Mouse (Mus musculus) right cerebral cortex, postnatal 10 days (tissue): ENCODE measurements around the gene Camta1.

Experiments used
- DNase-seq, 2 experiments: peaks; one replicate each; pipeline ENCODE4 v3.0.0; 2021; ENCODE audit warnings: low spot score in 2 of 2

Camta1 gene

GRCm38 (mm10) chr4:151118883-151119282, 742.8 kb downstream of the Camta1 start:
- DNase-seq: no peak

DNA sequence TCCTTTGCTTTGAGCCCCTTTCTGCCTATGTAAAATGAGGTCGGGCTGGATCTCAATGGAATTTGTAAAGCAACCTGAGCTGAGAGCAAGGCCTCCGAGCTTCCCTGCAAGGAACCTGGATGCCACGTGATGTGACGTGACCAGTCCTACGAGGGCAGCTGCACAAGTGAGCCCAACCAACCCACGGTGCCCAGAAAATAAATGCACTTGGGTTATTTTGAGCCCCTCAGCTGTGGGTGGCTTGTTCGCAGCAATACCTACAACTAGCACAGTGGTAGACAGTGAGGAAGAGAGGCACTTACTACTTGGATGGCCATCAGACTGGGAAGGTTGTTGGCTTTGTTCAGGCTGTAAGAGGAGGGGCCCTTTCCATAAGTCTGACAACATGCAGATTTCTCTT, 747.1 kb downstream of the Camta1 start:
- no peak for DNase-seq

DNA sequence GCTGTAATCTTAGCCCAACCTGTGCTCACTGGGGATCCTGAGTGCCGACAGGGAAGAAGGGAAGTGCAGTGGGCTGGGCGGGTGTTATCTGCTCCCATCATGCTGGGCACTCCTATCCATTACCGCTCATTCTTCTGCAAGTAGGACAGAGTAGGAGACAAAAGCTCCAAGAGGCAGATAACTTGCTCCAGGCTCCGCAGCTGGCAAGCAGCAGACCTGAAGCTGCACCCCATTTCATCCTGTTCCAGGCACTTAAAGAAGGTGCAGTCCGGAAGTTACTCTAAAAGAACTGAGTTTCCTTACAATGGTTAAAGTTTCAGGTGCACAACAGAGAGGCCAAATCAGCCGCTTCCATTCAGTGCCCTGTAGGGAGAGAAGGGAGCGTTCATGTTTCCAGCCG, 750.5 kb downstream of the Camta1 start:
- no peak for DNase-seq

- DNase-seq: no peak
Observed at GRCm38 (mm10) chr4:151108834-151109241, 752.8 kb downstream of the Camta1 start.

GRCm38 (mm10) chr4:151108028-151108771, 753.5 kb downstream of the Camta1 start:
- DNase-seq: peak; percentile 95

GRCm38 (mm10) chr4:151107131-151108001, 754.3 kb downstream of the Camta1 start:
- DNase-seq: peak; percentile 81 to 87

DNA sequence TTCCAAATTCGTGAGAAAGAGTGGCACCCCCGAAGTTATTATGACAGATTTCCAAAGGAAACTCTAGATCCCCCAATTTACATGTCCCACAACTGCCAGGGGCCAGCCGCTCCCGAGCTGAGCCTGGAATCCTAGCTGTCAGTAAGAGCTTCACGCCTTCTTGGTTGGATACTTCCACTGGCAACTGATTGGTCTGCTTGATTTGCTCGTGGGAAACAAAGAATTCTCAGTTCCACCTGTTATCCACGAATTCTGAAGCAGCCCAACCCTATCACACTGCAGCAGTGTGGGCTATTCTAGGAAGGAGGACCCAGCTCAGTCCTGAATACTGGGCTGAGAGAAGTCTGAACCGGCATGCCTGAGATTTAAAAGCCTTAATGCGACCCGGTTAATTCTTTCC, 755.2 kb downstream of the Camta1 start:
- no peak for DNase-seq

DNA sequence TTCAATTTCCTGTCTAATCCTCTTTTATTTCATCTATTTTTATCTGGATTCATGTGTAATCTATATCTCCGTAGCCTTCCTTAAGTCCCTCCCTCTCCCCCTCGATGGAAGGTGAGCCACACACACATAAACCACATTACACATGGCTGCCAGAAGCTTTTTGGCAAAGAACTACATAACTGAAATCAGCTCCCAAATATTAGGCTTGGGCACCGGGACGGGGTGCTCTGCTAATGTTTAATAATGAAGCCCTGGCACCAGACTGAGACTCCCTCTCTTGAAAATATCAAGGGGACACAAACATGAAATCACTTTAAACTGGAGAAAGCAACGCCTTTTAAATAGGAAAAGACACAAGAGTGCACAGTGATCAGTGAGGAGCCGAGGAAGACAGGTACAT, 755.8 kb downstream of the Camta1 start:
- DNase-seq: no peak

- DNase-seq: no peak
Observed at GRCm38 (mm10) chr4:151104147-151104546, 757.5 kb downstream of the Camta1 start.

GRCm38 (mm10) chr4:151103646-151104045, 758.0 kb downstream of the Camta1 start:
- peak in 1 of 2 experiments; percentile 63 for DNase-seq

GRCm38 (mm10) chr4:151097104-151097438, 764.6 kb downstream of the Camta1 start:
- DNase-seq: no peak

DNA sequence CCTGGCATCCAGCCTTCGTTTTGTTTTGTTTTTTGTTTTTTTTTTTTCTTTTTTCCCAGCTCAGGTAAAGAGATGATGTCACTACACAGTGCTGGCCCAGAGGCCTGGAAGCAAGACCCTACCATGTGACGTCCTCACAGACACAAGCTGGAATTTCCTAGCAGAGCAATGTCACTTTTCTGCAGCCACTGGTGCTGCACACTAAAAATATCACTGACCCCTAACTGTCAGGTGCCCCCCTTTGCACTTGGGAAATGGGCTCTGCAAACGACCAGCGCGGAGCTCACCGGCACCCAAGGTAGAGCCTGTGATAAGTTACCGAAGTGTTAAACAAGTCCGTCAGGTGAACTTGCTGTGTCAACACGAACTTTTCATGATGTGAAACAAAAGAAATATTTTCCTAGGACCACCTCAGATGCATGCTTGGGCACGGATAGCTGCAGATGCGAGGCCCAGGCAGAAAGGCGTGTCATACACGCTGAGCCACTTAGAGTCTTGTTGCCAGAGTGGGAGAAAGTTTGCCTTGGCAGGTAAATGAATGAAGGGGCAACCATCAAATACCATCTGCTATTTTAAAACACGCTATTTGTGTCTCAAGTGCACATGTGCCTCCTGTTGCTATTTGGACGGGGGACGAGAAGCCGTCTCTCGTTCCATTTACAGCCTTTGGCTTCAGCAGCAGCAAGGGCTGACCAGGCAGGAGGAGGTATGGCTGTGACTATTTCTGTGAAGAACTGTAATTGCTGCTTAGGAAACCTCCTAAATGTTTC, 765.2 kb downstream of the Camta1 start:
- no peak for DNase-seq

GRCm38 (mm10) chr4:151095207-151095606, 766.5 kb downstream of the Camta1 start:
- peak in 1 of 2 experiments; percentile 60 for DNase-seq

GRCm38 (mm10) chr4:151089270-151089669, 772.4 kb downstream of the Camta1 start, which contains the start of gene Gm13090:
Gene Gm13090, plus strand, starts transcription at chr4:151089570.
- DNase-seq: no peak

GRCm38 (mm10) chr4:151088819-151089218, 772.9 kb downstream of the Camta1 start:
- DNase-seq: peak in 1 of 2 experiments; percentile 60

DNA sequence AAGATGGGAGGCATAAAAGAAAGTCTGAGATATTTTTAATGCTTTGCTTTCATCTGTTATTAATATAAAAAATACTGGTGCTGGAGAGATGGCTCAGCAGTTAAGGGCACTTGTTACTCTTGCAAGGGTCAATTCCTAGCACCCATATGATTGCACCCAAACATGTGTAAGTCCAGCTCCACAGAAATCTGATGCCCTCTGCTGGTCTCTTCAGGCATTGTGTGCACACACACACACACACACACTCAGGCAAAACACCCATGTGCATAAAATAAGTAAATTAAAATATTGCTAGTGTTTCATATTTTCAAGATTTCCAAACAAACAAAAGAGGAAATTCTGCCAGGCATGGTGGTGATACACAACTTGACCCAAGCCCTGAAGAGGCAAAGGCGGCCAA, 774.3 kb downstream of the Camta1 start:
- DNase-seq: no peak

DNA sequence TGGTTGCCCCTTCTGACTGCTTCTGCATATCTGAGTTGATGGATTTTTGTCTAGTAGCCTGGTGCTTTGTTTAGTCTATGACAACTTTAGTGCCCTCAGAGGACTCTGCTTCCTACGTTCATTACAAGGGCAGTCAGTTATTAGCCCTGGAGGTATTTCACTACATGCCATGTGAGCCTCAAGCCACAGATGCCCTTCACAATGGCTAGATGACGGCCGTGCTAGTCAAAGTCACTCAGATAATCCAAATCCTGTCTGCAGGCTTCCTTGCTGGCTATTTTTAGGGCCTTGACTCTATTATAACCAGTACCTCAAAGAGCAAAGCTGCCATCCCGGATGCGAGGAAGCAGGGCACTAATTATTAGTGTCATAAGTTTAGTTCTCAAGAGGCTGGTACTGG, 778.6 kb downstream of the Camta1 start:
- DNase-seq: no peak

DNA sequence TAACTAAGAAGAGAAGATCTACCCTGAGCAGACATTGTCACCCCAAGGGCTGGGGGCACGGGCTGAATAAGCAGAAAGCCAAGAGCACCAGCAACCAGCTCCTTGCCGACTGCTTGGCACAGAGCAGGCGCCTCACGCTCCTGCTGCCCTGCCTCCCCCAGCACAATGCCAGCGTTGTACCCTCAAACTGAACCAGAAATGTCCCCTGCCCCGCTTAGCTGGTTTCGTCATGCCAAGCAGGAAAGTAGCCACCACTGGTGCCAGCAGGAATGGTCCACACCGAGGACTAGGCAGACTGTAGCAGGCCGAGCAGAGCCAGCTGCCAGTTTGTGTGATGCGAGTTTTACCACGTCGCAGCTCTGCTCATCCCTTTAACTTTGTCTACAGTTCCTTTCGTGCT, 779.7 kb downstream of the Camta1 start:
- no peak for DNase-seq

DNA sequence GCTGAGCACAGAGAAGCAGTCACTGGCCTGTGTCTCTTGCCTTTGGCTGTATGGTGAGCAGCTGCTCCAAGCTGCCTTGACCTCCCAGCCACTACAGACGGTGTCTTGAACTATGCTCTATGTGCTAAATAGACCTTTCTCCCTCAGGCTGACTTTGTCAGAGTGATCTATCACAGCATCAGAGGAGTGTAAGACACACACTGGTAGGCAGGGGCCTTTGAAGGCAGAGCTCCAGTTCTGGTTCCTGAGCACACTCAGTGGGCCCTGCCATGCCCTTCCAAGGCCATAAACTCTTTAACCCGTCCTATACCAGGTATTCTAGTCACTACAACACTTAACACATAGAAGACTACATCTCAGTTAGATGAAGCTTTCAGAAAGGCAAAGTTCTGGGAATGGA, 780.3 kb downstream of the Camta1 start:
- DNase-seq: no peak

DNA sequence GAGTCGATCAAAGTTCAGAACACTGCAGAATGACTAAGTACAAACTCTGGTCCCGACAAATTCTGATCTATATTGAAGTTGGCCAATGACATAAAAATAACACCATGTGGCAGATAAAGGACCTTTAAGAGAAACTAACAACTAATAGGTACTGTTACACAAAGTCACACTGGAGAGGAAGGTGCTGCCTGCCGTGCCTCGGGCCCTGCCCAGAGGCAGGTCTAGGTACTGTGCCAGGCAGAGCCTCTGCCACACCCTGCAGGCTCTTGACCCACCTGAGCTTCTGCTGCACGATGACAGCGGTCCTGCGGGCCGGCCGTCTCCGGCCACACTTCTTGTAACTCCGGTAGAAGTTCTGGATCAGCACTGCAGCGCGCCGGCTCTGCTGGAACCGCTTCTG, 786.9 kb downstream of the Camta1 start:
- DNase-seq: no peak

GRCm38 (mm10) chr4:151073108-151073744, 788.5 kb downstream of the Camta1 start:
- DNase-seq: peak; percentile 80 to 86

DNA sequence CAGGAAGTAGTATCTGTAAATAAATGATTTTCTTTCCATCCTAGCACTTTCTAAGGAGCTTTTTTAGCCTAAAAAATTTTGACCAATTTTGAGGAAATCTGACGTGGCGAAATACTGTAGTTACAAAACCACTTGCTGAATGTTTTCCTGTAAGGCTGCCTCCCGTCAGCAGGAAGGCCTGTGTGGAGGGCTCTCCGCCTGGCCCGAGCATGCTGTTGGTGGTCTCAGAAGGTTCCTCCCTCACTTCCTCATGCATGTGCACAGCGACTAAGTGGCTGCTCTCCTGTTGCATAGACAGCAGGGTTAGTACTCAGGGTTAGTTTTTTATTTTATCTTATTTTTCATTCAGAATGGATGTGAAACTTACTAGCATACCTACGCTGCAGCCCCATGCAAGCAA, 790.7 kb downstream of the Camta1 start:
- no peak for DNase-seq
